21 mouse cellular contexts compared by ENCODE assay signal in genomic region chr7:49070621-49071020, GRCm38 (mm10).
DNase-seq lines count a peak whose midpoint lies in the region; ATAC-seq and TF ChIP-seq lines count a peak whose summit lies in the region.
"Had no signal": no experiment of that assay in that cellular context is flagged by ENCODE, and none has a peak within 500 bp of the region (broad histone marks: within the 10 kb centered on the region; RNA-seq: fewer than 3 reads in every experiment).

No protein-coding gene starts in this region.

- H3K4me2 ChIP-seq in midbrain, postnatal 0 days (ENCODE audit: low read depth, low read length, poor library complexity, severe bottlenecking): no peak overlapping the region
- H3K4me2 ChIP-seq in midbrain, embryonic 11.5 days: no peak overlapping the region
- H3K4me2 ChIP-seq in neural tube, embryonic 15.5 days: no peak overlapping the region
- H3K4me2 ChIP-seq: heart, embryonic 15.5 days had no signal

- no peak for TF ChIP-seq CTCF in midbrain, postnatal 0 days (IDR thresholded peaks at IDR 0.05)

- no peak for DNase-seq in midbrain, embryonic 10.5 days (ENCODE audit: low spot score)
- no peak for DNase-seq in midbrain, postnatal 0 days (ENCODE audit: low spot score)
- DNase-seq in midbrain, embryonic 11.5 days (ENCODE audit: low spot score, missing footprints): no peak
- no peak for DNase-seq in urinary bladder, adult 18-20 months (ENCODE audit: low spot score in 2 of 2)
- DNase-seq in adipocyte (ENCODE audit: low spot score): no peak
- DNase-seq in retina, embryonic 14.5 days (ENCODE audit: low spot score): no peak
- DNase-seq: adrenal gland, postnatal 10 days; cerebellum, adult 11-12 months; gastrocnemius, postnatal 14 days; heart, adult 2 months; kidney, adult 11 months; layer of hippocampus, postnatal 36 days; liver, postnatal 0 days; lung, postnatal 14 days; thymus, postnatal 36 days had no signal

- 0 out of 2 replicates have a peak overlapping the region, but pooled peaks have one; percentile 26 for H3K4me3 ChIP-seq in midbrain, embryonic 10.5 days
- no peak overlapping the region for H3K4me3 ChIP-seq in midbrain, postnatal 0 days (ENCODE audit: low read depth, low read length)
- H3K4me3 ChIP-seq in midbrain, embryonic 11.5 days (ENCODE audit: low read depth, low read length): no peak overlapping the region
- H3K4me3 ChIP-seq in neural tube, embryonic 15.5 days (replicated peaks): no peak overlapping the region
- H3K4me3 ChIP-seq: embryonic facial prominence, embryonic 10.5 days; heart, adult 2 months; heart, embryonic 15.5 days; limb, embryonic 10.5 days had no signal

- peaks cover 98% of the 10 kb centered on the region for H3K4me1 ChIP-seq in midbrain, embryonic 10.5 days
- peaks cover 13% of the 10 kb centered on the region for H3K4me1 ChIP-seq in midbrain, postnatal 0 days (ENCODE audit: insufficient read depth, low read length)
- peaks cover 58% of the 10 kb centered on the region for H3K4me1 ChIP-seq in midbrain, embryonic 11.5 days (ENCODE audit: control insufficient read depth, insufficient read depth, low read length)
- H3K4me1 ChIP-seq in neural tube, embryonic 15.5 days: peaks cover 47% of the 10 kb centered on the region

- H3K9ac ChIP-seq in midbrain, postnatal 0 days (replicated peaks; ENCODE audit: low read length, poor library complexity, severe bottlenecking): no peak overlapping the region
- no peak overlapping the region for H3K9ac ChIP-seq in midbrain, embryonic 11.5 days (ENCODE audit: low read length)
- H3K9ac ChIP-seq in neural tube, embryonic 15.5 days (replicated peaks): no peak overlapping the region
- H3K9ac ChIP-seq: heart, embryonic 15.5 days; liver, postnatal 0 days had no signal

- no peak for ATAC-seq in midbrain, postnatal 0 days (ENCODE audit: low FRiP score)
- ATAC-seq in hematopoietic stem cell, adult 5-6 weeks (replicated peaks in 1 of 2; ENCODE audit: insufficient read depth in 1 of 2, low FRiP score in 2 of 2, low TSS enrichment in 1 of 2, low read depth in 1 of 2, poor library complexity in 2 of 2, severe bottlenecking in 2 of 2): peak; percentile 11 to 24; a peak in 1 of 4 replicates
- no peak for ATAC-seq in midbrain, embryonic 11.5 days (ENCODE audit: low FRiP score)
- no peak for ATAC-seq in neural tube, embryonic 15.5 days (ENCODE audit: low FRiP score)
- ATAC-seq: liver, postnatal 0 days had no signal

- H3K27ac ChIP-seq in midbrain, embryonic 10.5 days (replicated peaks): peak overlapping the region; percentile 80
- H3K27ac ChIP-seq in midbrain, postnatal 0 days (ENCODE audit: low read depth, low read length): no peak overlapping the region
- peak overlapping the region; percentile 71 for H3K27ac ChIP-seq in midbrain, embryonic 11.5 days (ENCODE audit: low read depth, low read length)
- 0 out of 2 replicates have a peak overlapping the region, but pooled peaks have one; percentile 13 for H3K27ac ChIP-seq in neural tube, embryonic 15.5 days (replicated peaks)
- H3K27ac ChIP-seq: embryonic facial prominence, embryonic 10.5 days; heart, adult 2 months; heart, embryonic 15.5 days; kidney, postnatal 0 days; limb, embryonic 10.5 days had no signal

- no peaks in the 10 kb centered on the region for H3K36me3 ChIP-seq in midbrain, embryonic 10.5 days
- H3K36me3 ChIP-seq in midbrain, postnatal 0 days (ENCODE audit: insufficient read depth, low read length): no peaks in the 10 kb centered on the region
- no peaks in the 10 kb centered on the region for H3K36me3 ChIP-seq in midbrain, embryonic 11.5 days (ENCODE audit: control insufficient read depth, insufficient read depth, low read length)
- H3K36me3 ChIP-seq in neural tube, embryonic 15.5 days: no peaks in the 10 kb centered on the region
- H3K36me3 ChIP-seq: embryonic facial prominence, embryonic 10.5 days; heart, embryonic 15.5 days; limb, embryonic 10.5 days had no signal

- WGBS in midbrain, embryonic 10.5 days: 52% methylated on average over 1 of the region's 1 CpGs
- 56% methylated on average over 1 of the region's 1 CpGs for WGBS in midbrain, postnatal 0 days
- WGBS in midbrain, embryonic 11.5 days: 28% methylated on average over 1 of the region's 1 CpGs
- 63% methylated on average over 1 of the region's 1 CpGs for WGBS in neural tube, embryonic 15.5 days

- peaks cover 58% of the 10 kb centered on the region for H3K27me3 ChIP-seq in midbrain, embryonic 10.5 days (ENCODE audit: low read depth, poor library complexity, severe bottlenecking)
- no peaks in the 10 kb centered on the region for H3K27me3 ChIP-seq in midbrain, postnatal 0 days (ENCODE audit: insufficient read depth, low read length)
- H3K27me3 ChIP-seq in midbrain, embryonic 11.5 days (ENCODE audit: control insufficient read depth, insufficient read depth, low read length): peaks cover 2% of the 10 kb centered on the region; the same call in 1 of the 2 replicates
- no peaks in the 10 kb centered on the region for H3K27me3 ChIP-seq in neural tube, embryonic 15.5 days (replicated peaks)
- H3K27me3 ChIP-seq: heart, embryonic 15.5 days had no signal

- H3K9me3 ChIP-seq in midbrain, embryonic 10.5 days (replicated peaks): no peaks in the 10 kb centered on the region
- H3K9me3 ChIP-seq in midbrain, postnatal 0 days (ENCODE audit: low read length): no peaks in the 10 kb centered on the region
- no peaks in the 10 kb centered on the region for H3K9me3 ChIP-seq in midbrain, embryonic 11.5 days (ENCODE audit: control insufficient read depth, low read length)
- H3K9me3 ChIP-seq in neural tube, embryonic 15.5 days (replicated peaks): no peaks in the 10 kb centered on the region
- H3K9me3 ChIP-seq: embryonic facial prominence, embryonic 10.5 days; heart, embryonic 15.5 days; limb, embryonic 10.5 days had no signal

Comparison
In these comparisons a context has a peak if more than half of its experiments do, and no peak if none do; other contexts are left out.
1. ATAC-seq: peak in hematopoietic stem cell, adult 5-6 weeks (2 of 2); none in midbrain, postnatal 0 days (single experiment), midbrain, embryonic 11.5 days (single experiment) and neural tube, embryonic 15.5 days (single experiment).